7 mouse cellular contexts compared by ENCODE assay signal in genomic region chr11:106722831-106723361, GRCm38 (mm10). TPM values are rescaled to one million over a fixed set of nuclear protein-coding genes. Genes with fewer than 3 reads are reported as not detected.
DNase-seq lines count a peak whose midpoint lies in the region; ATAC-seq and TF ChIP-seq lines count a peak whose summit lies in the region.

No protein-coding gene starts in this region.

- H3K9me3 ChIP-seq in heart, embryonic 16.5 days (replicated peaks; ENCODE audit: control insufficient read depth, low read length) = no peaks in the 10 kb centered on the region
- H3K9me3 ChIP-seq in forebrain, postnatal 0 days (ENCODE audit: low read length) = no peaks in the 10 kb centered on the region

- peak; percentile 91 for DNase-seq in ES-CJ7 (ENCODE audit: low read depth, low spot score)
- peak; percentile 90 for DNase-seq in R1 (ENCODE audit: low read depth, low spot score)
- peak; percentile 54 for DNase-seq in lung, postnatal 10 days
- no peak for DNase-seq in cerebellum, postnatal 36 days
- no peak for DNase-seq in forebrain, postnatal 0 days
- DNase-seq in left cerebral cortex, adult 8-10 months (ENCODE audit: low spot score in 2 of 2) = no peak

- no peak overlapping the region for H3K4me3 ChIP-seq in heart, embryonic 16.5 days (ENCODE audit: low read length)
- H3K4me3 ChIP-seq in forebrain, postnatal 0 days (ENCODE audit: low read depth, low read length) = no peak overlapping the region

- H3K27ac ChIP-seq in heart, embryonic 16.5 days (ENCODE audit: low read length) = peak overlapping the region; percentile 48; the same call in 1 of the 2 replicates
- H3K27ac ChIP-seq in forebrain, postnatal 0 days (ENCODE audit: low read depth, low read length) = no peak overlapping the region

- ATAC-seq in heart, embryonic 16.5 days (replicated peaks; ENCODE audit: extremely low read depth, insufficient read depth, low FRiP score) = peak; percentile 87
- ATAC-seq in forebrain, postnatal 0 days = no peak

- H3K4me2 ChIP-seq in heart, embryonic 16.5 days (ENCODE audit: low read depth, low read length) = no peak overlapping the region
- H3K4me2 ChIP-seq in forebrain, postnatal 0 days (ENCODE audit: low read depth) = no peak overlapping the region

- no peaks in the 10 kb centered on the region for H3K36me3 ChIP-seq in heart, embryonic 16.5 days (ENCODE audit: control insufficient read depth, insufficient read depth)
- no peaks in the 10 kb centered on the region for H3K36me3 ChIP-seq in forebrain, postnatal 0 days (ENCODE audit: insufficient read depth)

- H3K4me1 ChIP-seq in heart, embryonic 16.5 days (ENCODE audit: control insufficient read depth, insufficient read depth, low read length) = peaks cover 8% of the 10 kb centered on the region
- H3K4me1 ChIP-seq in forebrain, postnatal 0 days (ENCODE audit: insufficient read depth) = no peaks in the 10 kb centered on the region

- no peak for TF ChIP-seq CTCF in forebrain, postnatal 0 days (IDR thresholded peaks at IDR 0.05; ENCODE audit: low read depth)

- no peaks in the 10 kb centered on the region for H3K27me3 ChIP-seq in heart, embryonic 16.5 days (ENCODE audit: control insufficient read depth, insufficient read depth, low read length)
- H3K27me3 ChIP-seq in forebrain, postnatal 0 days (ENCODE audit: insufficient read depth, low read length) = no peaks in the 10 kb centered on the region

- H3K9ac ChIP-seq in heart, embryonic 16.5 days (ENCODE audit: low read length) = no peak overlapping the region
- H3K9ac ChIP-seq in forebrain, postnatal 0 days = no peak overlapping the region

- WGBS in heart, embryonic 16.5 days = 9% methylated on average over 7 of the region's 7 CpGs
- WGBS in forebrain, postnatal 0 days = 40% methylated on average over 7 of the region's 7 CpGs

RNA-seq across cellular contexts. Expression of gene Pecam1, which starts 27.5 kb away (rescaled TPM):
- 80.4 and 87.7 TPM in 2 replicates for polyA plus RNA-seq in heart, embryonic 16.5 days (2015; fragmentation: Nextera tagmentation; extraction: Ambion mirVana)
- 14.4 and 22.4 TPM in 2 replicates for total RNA-seq in forebrain, postnatal 0 days (2014; rRNA removed)
- polyA plus RNA-seq in forebrain, postnatal 0 days (2015; fragmentation: Nextera tagmentation; extraction: Ambion mirVana) = 10.6 and 11.4 TPM in 2 replicates
- 10 to 100 TPM; 17.3 to 20.2 (median 17.7) TPM for total RNA-seq in left cerebral cortex, adult 8-10 months (2022)

RNA-seq across cellular contexts. Expression of gene Milr1, which starts 28.1 kb away (rescaled TPM):
- 1.8 and 2.2 TPM in 2 replicates for polyA plus RNA-seq in heart, embryonic 16.5 days (2015; fragmentation: Nextera tagmentation; extraction: Ambion mirVana)
- 1.5 TPM in 1 of 2 replicates, not detected in the other for total RNA-seq in forebrain, postnatal 0 days (2014; rRNA removed)
- polyA plus RNA-seq in forebrain, postnatal 0 days (2015; fragmentation: Nextera tagmentation; extraction: Ambion mirVana) = 0.55 and 1.0 TPM in 2 replicates
- total RNA-seq in left cerebral cortex, adult 8-10 months (2022) = 1 to 10 TPM in 2 of 4 experiments, under 1 TPM in 1, not detected in 1; 0.26 to 2.7 (median 2.4) TPM

RNA-seq across cellular contexts. Expression of gene Polg2, which starts 56.4 kb away (rescaled TPM):
- polyA plus RNA-seq in heart, embryonic 16.5 days (2015; fragmentation: Nextera tagmentation; extraction: Ambion mirVana) = 6.4 and 7.8 TPM in 2 replicates
- 9.5 and 10.5 TPM in 2 replicates for total RNA-seq in forebrain, postnatal 0 days (2014; rRNA removed)
- 10.0 and 11.3 TPM in 2 replicates for polyA plus RNA-seq in forebrain, postnatal 0 days (2015; fragmentation: Nextera tagmentation; extraction: Ambion mirVana)
- total RNA-seq in left cerebral cortex, adult 8-10 months (2022) = 1 to 10 TPM; 2.8 to 4.6 (median 4.0) TPM

Comparison
In these comparisons a context has a peak if more than half of its experiments do, and no peak if none do; other contexts are left out.
1. DNase-seq: peak in ES-CJ7 (single experiment), R1 (single experiment) and lung, postnatal 10 days (single experiment); none in cerebellum, postnatal 36 days (0 of 2), forebrain, postnatal 0 days (single experiment) and left cerebral cortex, adult 8-10 months (0 of 2).